8 mouse cellular contexts compared by ENCODE assay signal in genomic region chr17:69077544-69077920, GRCm38 (mm10). TPM values are rescaled to one million over a fixed set of nuclear protein-coding genes. Genes with fewer than 3 reads are reported as not detected.
DNase-seq lines count a peak whose midpoint lies in the region; ATAC-seq and TF ChIP-seq lines count a peak whose summit lies in the region.

No protein-coding gene starts in this region.

- no peaks in the 10 kb centered on the region for H3K79me2 ChIP-seq in heart, adult 2 months (replicated peaks; ENCODE audit: control insufficient read depth, insufficient read depth, low read length)

- H3K9ac ChIP-seq in heart, embryonic 12.5 days: no peak overlapping the region
- H3K9ac ChIP-seq in heart, adult 2 months (ENCODE audit: low read depth, low read length): no peak overlapping the region
- H3K9ac ChIP-seq in hindbrain, embryonic 12.5 days: no peak overlapping the region
- H3K9ac ChIP-seq in limb, embryonic 15.5 days: no peak overlapping the region

- intact Hi-C loops in heart, adult 2 months (cut with DNase I): no loop called here

- TF ChIP-seq EP300 in heart, adult 2 months (IDR thresholded peaks at IDR 0.05; ENCODE audit: insufficient read depth, low read depth, low read length): no peak

- peak overlapping the region; percentile 100 for H3K4me2 ChIP-seq in heart, embryonic 12.5 days
- H3K4me2 ChIP-seq in hindbrain, embryonic 12.5 days (replicated peaks): peak overlapping the region; percentile 100
- peak overlapping the region; percentile 99 for H3K4me2 ChIP-seq in limb, embryonic 15.5 days

- no peak for TF ChIP-seq CTCF in heart, adult 2 months (IDR thresholded peaks at IDR 0.05)
- no peak for TF ChIP-seq CTCF in cortical plate, adult 2 months (IDR thresholded peaks at IDR 0.05; ENCODE audit: extremely low read depth, insufficient read depth, low read length)

- H3K4me3 ChIP-seq in heart, embryonic 12.5 days: peak overlapping the region; percentile 70
- no peak overlapping the region for H3K4me3 ChIP-seq in heart, adult 2 months
- H3K4me3 ChIP-seq in cortical plate, adult 2 months (ENCODE audit: insufficient read depth, low read length): peak overlapping the region; percentile 93
- H3K4me3 ChIP-seq in hindbrain, embryonic 12.5 days: peak overlapping the region; percentile 58
- no peak overlapping the region for H3K4me3 ChIP-seq in limb, embryonic 15.5 days

- no peaks in the 10 kb centered on the region for H3K36me3 ChIP-seq in heart, embryonic 12.5 days
- H3K36me3 ChIP-seq in heart, adult 2 months (ENCODE audit: control insufficient read depth, insufficient read depth, low read length): no peaks in the 10 kb centered on the region
- H3K36me3 ChIP-seq in hindbrain, embryonic 12.5 days: no peaks in the 10 kb centered on the region
- no peaks in the 10 kb centered on the region for H3K36me3 ChIP-seq in limb, embryonic 15.5 days

- no peak for ATAC-seq in heart, embryonic 12.5 days (ENCODE audit: insufficient number of reproducible peaks, low FRiP score)
- ATAC-seq in hindbrain, embryonic 12.5 days (ENCODE audit: low FRiP score): no peak
- no peak for ATAC-seq in limb, embryonic 15.5 days (ENCODE audit: insufficient number of reproducible peaks, low FRiP score, low TSS enrichment, low read depth)

- WGBS in heart, embryonic 12.5 days: 16% methylated on average over 11 of the region's 11 CpGs
- WGBS in heart, adult 2 months: 41% methylated on average over 11 of the region's 11 CpGs
- WGBS in hindbrain, embryonic 12.5 days: 9% methylated on average over 11 of the region's 11 CpGs
- WGBS in limb, embryonic 15.5 days: 19% methylated on average over 11 of the region's 11 CpGs

- H3K9me3 ChIP-seq in heart, embryonic 12.5 days (replicated peaks): no peaks in the 10 kb centered on the region
- H3K9me3 ChIP-seq in hindbrain, embryonic 12.5 days (replicated peaks): no peaks in the 10 kb centered on the region
- H3K9me3 ChIP-seq in limb, embryonic 15.5 days: no peaks in the 10 kb centered on the region

- TF ChIP-seq POLR2A in heart, adult 2 months (IDR thresholded peaks at IDR 0.05; ENCODE audit: insufficient read depth, low read depth, low read length): no peak
- TF ChIP-seq POLR2A in cortical plate, adult 2 months (IDR thresholded peaks at IDR 0.05; ENCODE audit: extremely low read depth, insufficient read depth, low read length): no peak

- DNase-seq in heart, adult 2 months: no peak
- no peak for DNase-seq in adrenal gland, postnatal 14 days
- no peak for DNase-seq in urinary bladder, adult 18-20 months (ENCODE audit: low spot score in 2 of 2)
- DNase-seq in thymus, adult 18-20 months: no peak

- no peak overlapping the region for H3K27ac ChIP-seq in heart, embryonic 12.5 days (ENCODE audit: poor library complexity, severe bottlenecking)
- H3K27ac ChIP-seq in heart, adult 2 months: no peak overlapping the region
- no peak overlapping the region for H3K27ac ChIP-seq in cortical plate, adult 2 months (ENCODE audit: insufficient read depth, low read length)
- H3K27ac ChIP-seq in hindbrain, embryonic 12.5 days: no peak overlapping the region
- H3K27ac ChIP-seq in limb, embryonic 15.5 days: no peak overlapping the region

- peaks cover 18% of the 10 kb centered on the region for H3K4me1 ChIP-seq in heart, embryonic 12.5 days (replicated peaks)
- H3K4me1 ChIP-seq in heart, adult 2 months (ENCODE audit: control insufficient read depth, insufficient read depth, low read length): no peaks in the 10 kb centered on the region
- H3K4me1 ChIP-seq in cortical plate, adult 2 months (ENCODE audit: control insufficient read depth, insufficient read depth, low read length): no peaks in the 10 kb centered on the region
- H3K4me1 ChIP-seq in hindbrain, embryonic 12.5 days: peaks cover 19% of the 10 kb centered on the region
- peaks cover 22% of the 10 kb centered on the region for H3K4me1 ChIP-seq in limb, embryonic 15.5 days

- H3K27me3 ChIP-seq in heart, embryonic 12.5 days (replicated peaks): peaks cover 39% of the 10 kb centered on the region
- H3K27me3 ChIP-seq in heart, adult 2 months (ENCODE audit: control insufficient read depth, insufficient read depth, low read length): peaks cover 2% of the 10 kb centered on the region; the same call in 1 of the 2 replicates
- peaks cover 48% of the 10 kb centered on the region for H3K27me3 ChIP-seq in hindbrain, embryonic 12.5 days
- peaks cover 47% of the 10 kb centered on the region for H3K27me3 ChIP-seq in limb, embryonic 15.5 days

RNA-seq across cellular contexts. Expression of gene Epb41l3, which starts 2.0 kb away (rescaled TPM):
- 140 and 144 TPM in 2 replicates for polyA plus RNA-seq in heart, embryonic 12.5 days (2016; fragmentation: Nextera tagmentation; extraction: Ambion mirVana)
- total RNA-seq in heart, adult 2 months (2021): 10 to 100 TPM; 13.5 TPM
- 3.0 and 6.4 TPM in 2 replicates for polyA plus RNA-seq in heart, adult 2 months (2012; rRNA removed)
- 117 and 124 TPM in 2 replicates for polyA plus RNA-seq in cortical plate, adult 2 months (2012; rRNA removed)
- 104 and 118 TPM in 2 replicates for polyA plus RNA-seq in hindbrain, embryonic 12.5 days (2016; fragmentation: Nextera tagmentation; extraction: Ambion mirVana)
- 134 and 137 TPM in 2 replicates for polyA plus RNA-seq in limb, embryonic 15.5 days (2015; fragmentation: Nextera tagmentation; extraction: Ambion mirVana)
- total RNA-seq in adrenal gland, postnatal 14 days (2021): 15.7 and 17.9 TPM in 2 replicates

Comparison
In these comparisons a context has a peak if more than half of its experiments do, and no peak if none do; other contexts are left out.
1. H3K4me3 ChIP-seq: peak in heart, embryonic 12.5 days (single experiment), cortical plate, adult 2 months (single experiment) and hindbrain, embryonic 12.5 days (single experiment); none in heart, adult 2 months (single experiment) and limb, embryonic 15.5 days (single experiment).
2. RNA of gene Epb41l3, which starts 2.0 kb away (polyA plus RNA-seq): 140 to 144 TPM in heart, embryonic 12.5 days, 134 to 137 TPM in limb, embryonic 15.5 days, 117 to 124 TPM in cortical plate, adult 2 months and 104 to 118 TPM in hindbrain, embryonic 12.5 days; 3.0 to 6.4 TPM in heart, adult 2 months; every median in the first group is over 10 times any median in the second.
3. Peak in every context shown above with its lines, with median percentiles within 50 percentile points of each other: H3K4me2 ChIP-seq.